Mouse (Mus musculus) embryonic fibroblast, embryonic 13.5 days (primary cell): ENCODE measurements at regions not wholly inside any gene's neighbourhood (a gene's known extent, or its start where the extent isn't known, plus 50 kb on each side); places are given as distances from the start of the nearest gene placed in this dataset.

Experiments
- CTCF ChIP-seq: IDR thresholded peaks from 2 replicates; pipeline ENCODE4 v1.5.1; 2011; ENCODE audit warnings: mild to moderate bottlenecking, control low read depth, low read length, moderate library complexity, borderline replicate concordance; ENCODE audit not compliant: insufficient read depth
- POLR2A ChIP-seq: IDR thresholded peaks from 2 replicates; pipeline ENCODE4 v1.6.1; 2011; ENCODE audit warnings: low read depth, mild to moderate bottlenecking, control low read depth, low read length, moderate library complexity

DNA sequence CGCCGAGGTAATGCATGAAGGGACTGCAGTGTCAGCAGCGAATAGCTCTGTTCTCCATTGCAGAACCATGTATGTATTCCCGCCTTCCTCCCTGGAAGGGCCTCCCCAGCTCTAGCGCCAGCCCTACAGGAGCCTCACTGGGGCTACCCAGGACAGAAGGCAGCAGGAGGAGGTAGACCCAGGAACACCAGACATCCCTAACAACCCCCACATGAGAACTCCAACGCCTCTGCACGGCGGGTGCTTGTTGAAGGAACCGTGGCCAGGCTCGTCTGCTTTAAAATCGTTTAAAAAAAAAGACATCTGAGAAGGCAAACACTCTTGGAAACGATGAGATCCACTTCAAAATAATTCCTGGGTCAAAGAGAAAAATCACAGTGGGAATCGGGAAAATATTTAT lies 194.3 kb downstream of the Mroh4 start:
- TF ChIP-seq CTCF (no peak), POLR2A (no peak)
